Mouse (Mus musculus) MEL (cell line): ENCODE measurements around the gene Ppp1r14d. TPM values are rescaled to one million over a fixed set of nuclear protein-coding genes. Genes with fewer than 3 reads are reported as not detected.

Experiments
- DNase-seq: peaks from one replicate; pipeline ENCODE4 v3.0.0; 2011; ENCODE audit warnings: low read depth, low spot score
- H3K27ac ChIP-seq: 2 replicates; pipeline ENCODE4 v1.5.1; 2012; ENCODE audit warnings: low read depth, mild to moderate bottlenecking, control low read depth, low read length, moderate library complexity; ENCODE audit not compliant: control insufficient read depth
- H3K27me3 ChIP-seq, 2 experiments: fragments of 150-350 bp in 1 of 2; sonication (generic) in 1 of 2; 2 replicates each; pipeline ENCODE4 v1.6.1; 2012; ENCODE audit warnings: low read length in 2 of 2, mild to moderate bottlenecking in 2 of 2, improper control_type of control experiment in 1 of 2, moderate library complexity in 1 of 2; ENCODE audit not compliant: insufficient read depth in 2 of 2, control insufficient read depth in 1 of 2
- H3K36me3 ChIP-seq, 2 experiments: 2 replicates each; pipeline ENCODE4 v1.6.1; 2012 to 2014; ENCODE audit warnings: low read length in 2 of 2, improper control_type of control experiment in 1 of 2, inconsistent platforms in 1 of 2, mild to moderate bottlenecking in 1 of 2; ENCODE audit not compliant: insufficient read depth in 2 of 2, control insufficient read depth in 1 of 2
- H3K4me1 ChIP-seq, 2 experiments: fragments of 150-350 bp in 1 of 2; sonication (generic) in 1 of 2; 2 replicates each; pipeline ENCODE4 v1.6.1; 2012; ENCODE audit warnings: low read length in 2 of 2, improper control_type of control experiment in 1 of 2, mild to moderate bottlenecking in 1 of 2; ENCODE audit not compliant: insufficient read depth in 2 of 2, control insufficient read depth in 1 of 2
- H3K4me3 ChIP-seq, 2 experiments: fragments of 150-350 bp in 1 of 2; sonication (generic) in 1 of 2; 2 replicates each; pipeline ENCODE4 v1.5.1; 2012; ENCODE audit warnings: low read depth in 2 of 2, low read length in 2 of 2, mild to moderate bottlenecking in 2 of 2, moderate library complexity in 2 of 2, control low read depth in 1 of 2, improper control_type of control experiment in 1 of 2; ENCODE audit not compliant: control insufficient read depth in 1 of 2, insufficient read depth in 1 of 2
- H3K79me2 ChIP-seq: 2 replicates; pipeline ENCODE4 v1.6.1; 2012; ENCODE audit warnings: mild to moderate bottlenecking, low read length, moderate library complexity; ENCODE audit not compliant: control insufficient read depth, poor library complexity, insufficient read depth
- H3K9ac ChIP-seq: 2 replicates; pipeline ENCODE4 v1.6.1; 2012; ENCODE audit warnings: low read depth, mild to moderate bottlenecking, control low read depth, low read length, moderate library complexity; ENCODE audit not compliant: control insufficient read depth, poor library complexity, severe bottlenecking
- H3K9me3 ChIP-seq: fragments of 150-350 bp; sonication (generic); replicated peaks from 2 replicates; pipeline ENCODE4 v1.6.1; 2012; ENCODE audit warnings: mild to moderate bottlenecking, low read length, improper control_type of control experiment, moderate library complexity; ENCODE audit not compliant: insufficient read depth
- BHLHE40 ChIP-seq: IDR thresholded peaks from 2 replicates; pipeline ENCODE4 v1.6.1; 2012; ENCODE audit warnings: low read depth, mild to moderate bottlenecking, inconsistent platforms, low read length, improper control_type of control experiment, borderline replicate concordance
- ELF1 ChIP-seq: IDR thresholded peaks from 2 replicates; pipeline ENCODE4 v1.6.1; 2014; ENCODE audit warnings: low read depth, mild to moderate bottlenecking, inconsistent platforms, low read length, improper control_type of control experiment, moderate library complexity
- GABPA ChIP-seq: IDR thresholded peaks from 2 replicates; pipeline ENCODE4 v1.6.1; 2012; ENCODE audit warnings: low read depth, mild to moderate bottlenecking, inconsistent platforms, low read length, improper control_type of control experiment, moderate library complexity
- HCFC1 ChIP-seq: IDR thresholded peaks from 2 replicates; pipeline ENCODE4 v1.6.1; 2012; ENCODE audit warnings: low read depth, mild to moderate bottlenecking, inconsistent platforms, low read length, improper control_type of control experiment, moderate library complexity
- JUND ChIP-seq: IDR thresholded peaks from 2 replicates; pipeline ENCODE4 v1.6.1; 2011; ENCODE audit warnings: low read depth, mild to moderate bottlenecking, improper control_type of control experiment, low read length
- KAT2A ChIP-seq: conservative IDR thresholded peaks from 2 replicates; pipeline ENCODE4 v1.6.1; 2012; ENCODE audit warnings: low read depth, low read length, improper control_type of control experiment, inconsistent platforms
- MAFK ChIP-seq: IDR thresholded peaks from 2 replicates; pipeline ENCODE4 v1.6.1; 2011; ENCODE audit warnings: low read depth, mild to moderate bottlenecking, low read length, improper control_type of control experiment, borderline replicate concordance
- MAX ChIP-seq: IDR thresholded peaks from 2 replicates; pipeline ENCODE4 v1.6.1; 2011; ENCODE audit warnings: low read length, improper control_type of control experiment
- MAZ ChIP-seq: IDR thresholded peaks from 2 replicates; pipeline ENCODE4 v1.6.1; 2012; ENCODE audit warnings: low read depth, mild to moderate bottlenecking, inconsistent platforms, low read length, improper control_type of control experiment
- POLR2A ChIP-seq, 2 experiments: IDR thresholded peaks; 2 replicates each; pipeline ENCODE4 v1.6.1; 2011 to 2012; ENCODE audit warnings: low read length in 2 of 2, mild to moderate bottlenecking in 2 of 2, control low read depth in 1 of 2, improper control_type of control experiment in 1 of 2, low read depth in 1 of 2, moderate library complexity in 1 of 2; ENCODE audit not compliant: control insufficient read depth in 1 of 2, insufficient read depth in 1 of 2, poor library complexity in 1 of 2
- POLR2AphosphoS5 ChIP-seq: IDR thresholded peaks from 2 replicates; pipeline ENCODE4 v1.6.1; 2012; ENCODE audit warnings: low read depth, borderline replicate concordance, mild to moderate bottlenecking, inconsistent platforms, low read length, moderate library complexity, mixed read lengths
- RAD21 ChIP-seq: IDR thresholded peaks from 2 replicates; pipeline ENCODE4 v1.6.1; 2011; ENCODE audit warnings: mild to moderate bottlenecking, low read depth, low read length, improper control_type of control experiment
- RCOR1 ChIP-seq: IDR thresholded peaks from 2 replicates; pipeline ENCODE4 v1.6.1; 2012; ENCODE audit warnings: low read depth, mild to moderate bottlenecking, inconsistent platforms, low read length, improper control_type of control experiment
- SIN3A ChIP-seq: IDR thresholded peaks from 2 replicates; pipeline ENCODE4 v1.6.1; 2012; ENCODE audit warnings: low read length, improper control_type of control experiment, inconsistent platforms
- SMC3 ChIP-seq: IDR thresholded peaks from 2 replicates; pipeline ENCODE4 v1.6.1; 2011; ENCODE audit warnings: low read depth, low read length, improper control_type of control experiment
- TBP ChIP-seq: IDR thresholded peaks from 2 replicates; pipeline ENCODE4 v1.8.0; 2011; ENCODE audit warnings: low read depth, low read length, improper control_type of control experiment
- USF1 ChIP-seq: IDR thresholded peaks from 2 replicates; pipeline ENCODE4 v1.6.1; 2014; ENCODE audit warnings: low read depth, mild to moderate bottlenecking, inconsistent platforms, low read length, improper control_type of control experiment, moderate library complexity
- ZNF384 ChIP-seq: IDR thresholded peaks from 2 replicates; pipeline ENCODE4 v1.6.1; 2012; ENCODE audit warnings: low read depth, mild to moderate bottlenecking, inconsistent platforms, low read length, improper control_type of control experiment
- polyA plus RNA-seq, 2 experiments: library from polyadenylated mRNA; stranded (reverse) in 1 of 2; unstranded in 1 of 2; fragments of >175 nt in 1 of 2; fragments of >200 nt in 1 of 2; gene quantifications; 2 replicates each; pipeline versions ENCODE4 v1.2.1 to v1.2.4; 2012; ENCODE audit warnings: low replicate concordance in 2 of 2, low read depth in 1 of 2; ENCODE audit not compliant: insufficient read length in 2 of 2, insufficient read depth in 1 of 2, missing spikeins in 1 of 2
- total RNA-seq: library from RNA; depleted of rRNA; stranded (reverse); fragments of 300-350 nt; gene quantifications from 2 replicates; pipeline ENCODE4 v1.2.3, GENCODE M21; 2012

Gene Ppp1r14d
- total and polyA plus RNA-seq, 3 experiments: not detected

GRCm38 (mm10) chr2:119236682-119237209 lies 7.0 kb upstream of the Ppp1r14d start:
- Histone ChIP-seq H3K79me2 (no peaks in the 10 kb centered on the region), H3K4me3 (no peak overlapping the region), H3K27me3 (peaks cover 0 to 2% of the 10 kb centered on the region in 2 experiments; a peak in 1 of 4 replicates), H3K27ac (no peak overlapping the region), H3K9ac (no peak overlapping the region), H3K4me1 (peaks cover 2 to 12% of the 10 kb centered on the region in 2 experiments; a peak in 3 of 4 replicates), H3K36me3 (peaks cover 0 to 8% of the 10 kb centered on the region in 2 experiments; a peak in 2 of 4 replicates), H3K9me3 (no peaks in the 10 kb centered on the region)
- no peak for DNase-seq
- TF ChIP-seq GABPA (no peak), KAT2A (no peak), MAX (no peak), HCFC1 (no peak), ELF1 (no peak), MAZ (no peak), RAD21 (no peak), TBP (no peak), RCOR1 (no peak), BHLHE40 (no peak), USF1 (no peak), MAFK (no peak), POLR2A (IDR thresholded peaks at IDR 0.05; ENCODE audit: control insufficient read depth in 1 of 2, insufficient read depth in 1 of 2, low read depth in 1 of 2, low read length in 2 of 2, poor library complexity in 1 of 2) (no peak), POLR2AphosphoS5 (no peak), ZNF384 (no peak), JUND (no peak), SIN3A (no peak)

DNA sequence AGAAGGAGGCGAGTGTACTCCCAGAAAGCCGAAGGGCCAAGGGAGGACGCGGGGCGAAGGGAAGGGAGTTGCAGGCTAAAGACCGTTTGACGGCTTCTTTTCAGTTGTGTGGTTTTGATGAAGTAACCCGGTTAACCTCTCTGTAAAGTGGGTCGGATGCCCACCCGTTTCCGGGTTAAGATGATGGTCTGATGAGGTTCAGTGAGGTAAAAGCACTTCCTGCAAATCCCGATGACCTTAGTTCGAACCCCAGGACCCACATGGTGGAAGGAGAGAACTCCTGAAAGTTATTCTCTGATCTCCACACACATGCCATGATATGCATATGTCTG lies 20.6 kb downstream of the Ppp1r14d start:
- 0 out of 2 replicates have a peak, but pooled peaks have one; percentile 2 for TF ChIP-seq SMC3
- TF ChIP-seq MAZ: no peak
- TF ChIP-seq MAX: peak; percentile 55; the same call in 1 of the 2 replicates
- Histone ChIP-seq H3K79me2 (peaks cover 9% of the 10 kb centered on the region), H3K4me3 (peak overlapping the region; percentile 85 to 94), H3K9ac (peak overlapping the region; percentile 86), H3K36me3 (peaks cover 0 to 5% of the 10 kb centered on the region in 2 experiments; a peak in 2 of 4 replicates), H3K4me1 (peaks cover 2 to 8% of the 10 kb centered on the region in 2 experiments; a peak in 3 of 4 replicates), H3K9me3 (no peaks in the 10 kb centered on the region), H3K27me3 (no peaks in the 10 kb centered on the region), H3K27ac (peak overlapping the region; percentile 48)
- no peak for DNase-seq
